Mouse (Mus musculus): ENCODE measurements around the gene Ppdpf. TPM values are rescaled to one million over a fixed set of nuclear protein-coding genes. Genes with fewer than 3 reads are reported as not detected.

The Ppdpf gene
- polyA plus RNA-seq, 1 experiment from 2014 or later, result 397 TPM

- peaks cover 21% of the 10 kb centered on the region for H3K27me3 ChIP-seq (ENCODE audit: poor library complexity, severe bottlenecking)
- no peaks in the 10 kb centered on the region for H3K4me1 ChIP-seq
- 91% methylated on average over 5 of the region's 5 CpGs for WGBS
- no peak overlapping the region for H3K27ac ChIP-seq
- H3K4me3 ChIP-seq, result no peak overlapping the region
- H3K9me3 ChIP-seq, result no peaks in the 10 kb centered on the region
- no peaks in the 10 kb centered on the region for H3K36me3 ChIP-seq (replicated peaks)
- DNase-seq (ENCODE audit: extremely low spot score, low spot score), result no peak
Measured at GRCm38 (mm10) chr2:181205678-181206077, 18.6 kb downstream of the Ppdpf start.

- no peak for DNase-seq (ENCODE audit: extremely low spot score, low spot score)
- 88% methylated on average over 9 of the region's 9 CpGs for WGBS
- Histone ChIP-seq H3K9me3 (no peaks in the 10 kb centered on the region), H3K27me3 (ENCODE audit: poor library complexity, severe bottlenecking) (peaks cover 25% of the 10 kb centered on the region), H3K27ac (no peak overlapping the region), H3K36me3 (replicated peaks) (no peaks in the 10 kb centered on the region), H3K4me3 (no peak overlapping the region), H3K4me1 (no peaks in the 10 kb centered on the region)
Measured at GRCm38 (mm10) chr2:181206118-181206517, 19.1 kb downstream of the Ppdpf start.

GRCm38 (mm10) chr2:181212389-181213020, 25.5 kb downstream of the Ppdpf start:
- H3K4me1 ChIP-seq, result peaks cover 19% of the 10 kb centered on the region
- H3K9me3 ChIP-seq, result no peaks in the 10 kb centered on the region
- H3K4me3 ChIP-seq, result peak overlapping the region; percentile 48
- H3K27me3 ChIP-seq (ENCODE audit: poor library complexity, severe bottlenecking), result peaks cover 67% of the 10 kb centered on the region
- no peaks in the 10 kb centered on the region for H3K36me3 ChIP-seq (replicated peaks)
- no peak overlapping the region for H3K27ac ChIP-seq
- DNase-seq (ENCODE audit: extremely low spot score, low spot score), result no peak
- WGBS, result 3% methylated on average over 34 of the region's 34 CpGs

GRCm38 (mm10) chr2:181213021-181213445, 26.0 kb downstream of the Ppdpf start, which contains the start of gene Srms:
TSS of gene Srms (minus strand) at chr2:181213185.
- DNase-seq (ENCODE audit: extremely low spot score, low spot score), result peak; percentile 40
- under 1% methylated on average over 17 of the region's 17 CpGs for WGBS
- Histone ChIP-seq H3K27me3 (ENCODE audit: poor library complexity, severe bottlenecking) (peaks cover 67% of the 10 kb centered on the region), H3K4me1 (peaks cover 19% of the 10 kb centered on the region), H3K9me3 (no peaks in the 10 kb centered on the region), H3K36me3 (replicated peaks) (no peaks in the 10 kb centered on the region), H3K27ac (no peak within 1 kb of the TSS), H3K4me3 (peak within 1 kb of the TSS; percentile 48)

- Histone ChIP-seq H3K9me3 (no peaks in the 10 kb centered on the region), H3K4me1 (peaks cover 33% of the 10 kb centered on the region), H3K27me3 (ENCODE audit: poor library complexity, severe bottlenecking) (peaks cover 60% of the 10 kb centered on the region), H3K27ac (no peak overlapping the region), H3K36me3 (replicated peaks) (no peaks in the 10 kb centered on the region), H3K4me3 (no peak overlapping the region)
- 93% methylated on average over 6 of the region's 6 CpGs for WGBS
- no peak for DNase-seq (ENCODE audit: extremely low spot score, low spot score)
Measured at GRCm38 (mm10) chr2:181216037-181216436, 29.0 kb downstream of the Ppdpf start.

GRCm38 (mm10) chr2:181218881-181219485, 31.9 kb downstream of the Ppdpf start:
- no peaks in the 10 kb centered on the region for H3K36me3 ChIP-seq (replicated peaks)
- H3K27me3 ChIP-seq (ENCODE audit: poor library complexity, severe bottlenecking), result peaks cover 35% of the 10 kb centered on the region
- peaks cover 14% of the 10 kb centered on the region for H3K4me1 ChIP-seq
- DNase-seq (ENCODE audit: extremely low spot score, low spot score), result no peak
- WGBS, result 59% methylated on average over 5 of the region's 5 CpGs
- no peaks in the 10 kb centered on the region for H3K9me3 ChIP-seq
- no peak overlapping the region for H3K27ac ChIP-seq
- peak overlapping the region; percentile 50; the same call in 1 of the 2 replicates for H3K4me3 ChIP-seq

- H3K9me3 ChIP-seq, result no peaks in the 10 kb centered on the region
- no peaks in the 10 kb centered on the region for H3K36me3 ChIP-seq (replicated peaks)
- H3K27me3 ChIP-seq (ENCODE audit: poor library complexity, severe bottlenecking), result peaks cover 28% of the 10 kb centered on the region
- peaks cover 14% of the 10 kb centered on the region for H3K4me1 ChIP-seq
- H3K27ac ChIP-seq, result peak within 1 kb of the TSS; percentile 70
- peak; percentile 77 for DNase-seq (ENCODE audit: extremely low spot score, low spot score)
- WGBS, result 5% methylated on average over 25 of the region's 25 CpGs
- peak within 1 kb of the TSS; percentile 50 for H3K4me3 ChIP-seq
Measured at GRCm38 (mm10) chr2:181219538-181220216, 32.6 kb downstream of the Ppdpf start, which contains the start of gene Fndc11. TSS of gene Fndc11 (plus strand) at chr2:181220013.

GRCm38 (mm10) chr2:181220361-181220760, 33.3 kb downstream of the Ppdpf start:
- Histone ChIP-seq H3K9me3 (no peaks in the 10 kb centered on the region), H3K27me3 (ENCODE audit: poor library complexity, severe bottlenecking) (peaks cover 22% of the 10 kb centered on the region), H3K27ac (peak overlapping the region; percentile 70; the same call in 1 of the 2 replicates), H3K4me1 (peaks cover 14% of the 10 kb centered on the region), H3K36me3 (replicated peaks) (no peaks in the 10 kb centered on the region), H3K4me3 (peak overlapping the region; percentile 50)
- WGBS, result 42% methylated on average over 2 of the region's 2 CpGs
- no peak for DNase-seq (ENCODE audit: extremely low spot score, low spot score)

- H3K27me3 ChIP-seq (ENCODE audit: poor library complexity, severe bottlenecking), result peaks cover 11% of the 10 kb centered on the region; the same call in 1 of the 2 replicates
- peaks cover 15% of the 10 kb centered on the region for H3K4me1 ChIP-seq
- H3K9me3 ChIP-seq, result no peaks in the 10 kb centered on the region
- no peaks in the 10 kb centered on the region for H3K36me3 ChIP-seq (replicated peaks)
- DNase-seq (ENCODE audit: extremely low spot score, low spot score), result no peak
- no peak overlapping the region for H3K27ac ChIP-seq
- WGBS, result 83% methylated on average over 2 of the region's 2 CpGs
- no peak overlapping the region for H3K4me3 ChIP-seq
Measured at GRCm38 (mm10) chr2:181224994-181225393, 37.9 kb downstream of the Ppdpf start.

GRCm38 (mm10) chr2:181227122-181227521, 40.1 kb downstream of the Ppdpf start:
- no peak for DNase-seq (ENCODE audit: extremely low spot score, low spot score)
- Histone ChIP-seq H3K36me3 (replicated peaks) (no peaks in the 10 kb centered on the region), H3K4me1 (peaks cover 10% of the 10 kb centered on the region; the same call in 1 of the 2 replicates), H3K9me3 (no peaks in the 10 kb centered on the region), H3K4me3 (no peak overlapping the region), H3K27me3 (ENCODE audit: poor library complexity, severe bottlenecking) (no peaks in the 10 kb centered on the region), H3K27ac (no peak overlapping the region)
- WGBS, result 87% methylated on average over 3 of the region's 3 CpGs

GRCm38 (mm10) chr2:181228335-181228734, 41.3 kb downstream of the Ppdpf start:
- Histone ChIP-seq H3K4me3 (no peak overlapping the region), H3K9me3 (no peaks in the 10 kb centered on the region), H3K36me3 (replicated peaks) (no peaks in the 10 kb centered on the region), H3K4me1 (peaks cover 10% of the 10 kb centered on the region; the same call in 1 of the 2 replicates), H3K27me3 (ENCODE audit: poor library complexity, severe bottlenecking) (no peaks in the 10 kb centered on the region), H3K27ac (0 out of 2 replicates have a peak overlapping the region, but pooled peaks have one; percentile 8)
- DNase-seq (ENCODE audit: extremely low spot score, low spot score), result no peak
- WGBS, result 59% methylated on average over 1 of the region's 1 CpGs

GRCm38 (mm10) chr2:181231171-181231570, 44.1 kb downstream of the Ppdpf start:
- Histone ChIP-seq H3K36me3 (replicated peaks) (no peaks in the 10 kb centered on the region; the same call in 1 of the 2 replicates), H3K27me3 (ENCODE audit: poor library complexity, severe bottlenecking) (no peaks in the 10 kb centered on the region), H3K9me3 (no peaks in the 10 kb centered on the region), H3K4me3 (peak overlapping the region; percentile 14; the same call in 1 of the 2 replicates), H3K4me1 (peaks cover 10% of the 10 kb centered on the region; the same call in 1 of the 2 replicates), H3K27ac (peak overlapping the region; percentile 35; the same call in 1 of the 2 replicates)
- 70% methylated on average over 19 of the region's 20 CpGs for WGBS
- no peak for DNase-seq (ENCODE audit: extremely low spot score, low spot score)

Data from forebrain, embryonic 10.5 days (tissue).